Mouse (Mus musculus) liver, embryonic 15.5 days (tissue): ENCODE measurements around the gene Hhatl. TPM values are rescaled to one million over a fixed set of nuclear protein-coding genes. Genes with fewer than 3 reads are reported as not detected.

ENCODE experiments used
- ATAC-seq: fragments of 200-750 bp; cut with Nextera tagmentation; 2 replicates; pipeline ENCODE4 v1.8.0; 2017; ENCODE audit warnings: moderate number of reproducible peaks, mild to moderate bottlenecking, moderate library complexity; ENCODE audit not compliant: insufficient read depth
- H3K27ac ChIP-seq: fragments of 300-500 bp; sonication (generic); replicated peaks from 2 replicates; pipeline ENCODE4 v1.5.1; 2015; ENCODE audit warnings: mild to moderate bottlenecking, inconsistent platforms
- H3K27me3 ChIP-seq: fragments of 300-500 bp; sonication (generic); 2 replicates; pipeline ENCODE4 v1.6.1; 2015; ENCODE audit warnings: mild to moderate bottlenecking, inconsistent platforms
- H3K36me3 ChIP-seq: fragments of 300-500 bp; sonication (generic); replicated peaks from 2 replicates; pipeline ENCODE4 v1.6.1; 2015; ENCODE audit warnings: moderate library complexity, mild to moderate bottlenecking, inconsistent platforms
- H3K4me1 ChIP-seq: fragments of 300-500 bp; sonication (generic); replicated peaks from 2 replicates; pipeline ENCODE4 v1.6.1; 2015; ENCODE audit warnings: inconsistent platforms
- H3K4me2 ChIP-seq: fragments of 300-500 bp; sonication (generic); 2 replicates; pipeline ENCODE4 v1.6.1; 2015; ENCODE audit warnings: moderate library complexity, mild to moderate bottlenecking, inconsistent platforms
- H3K4me3 ChIP-seq: fragments of 300-500 bp; sonication (generic); replicated peaks from 2 replicates; pipeline ENCODE4 v1.5.1; 2015; ENCODE audit warnings: mild to moderate bottlenecking, inconsistent platforms
- H3K9ac ChIP-seq: fragments of 300-500 bp; sonication (generic); 2 replicates; pipeline ENCODE4 v1.6.1; 2015; ENCODE audit warnings: moderate library complexity, mild to moderate bottlenecking, inconsistent platforms
- H3K9me3 ChIP-seq: fragments of 300-500 bp; sonication (generic); replicated peaks from 2 replicates; pipeline ENCODE4 v1.6.1; 2016; ENCODE audit warnings: inconsistent platforms
- WGBS: fragments of 180-500 bp; shearing (Covaris S2); methylation state at CpG from one replicate; pipeline ENCODE4 v1.1.7; 2015; ENCODE audit warnings: mixed read lengths; ENCODE audit not compliant: insufficient replicate concordance; 5-methylcytosine and 5-hydroxymethylcytosine counted together
- polyA plus RNA-seq: library from polyadenylated mRNA; unstranded; fragments of >200 nt; fragmentation: Nextera tagmentation; extraction: Ambion mirVana; gene quantifications from 2 replicates; pipeline ENCODE4 v1.2.1, GENCODE M21; 2015

Hhatl gene
- polyA plus RNA-seq, 1 experiment from 2014 or later, result 0.18 TPM

GRCm38 (mm10) chr9:121802747-121803146 lies 10.4 kb upstream of the Hhatl start:
- no peak for ATAC-seq
- Histone ChIP-seq H3K4me2 (no peak overlapping the region), H3K36me3 (no peaks in the 10 kb centered on the region), H3K4me1 (peaks cover 12% of the 10 kb centered on the region; the same call in 1 of the 2 replicates), H3K4me3 (no peak overlapping the region), H3K9me3 (no peaks in the 10 kb centered on the region), H3K9ac (no peak overlapping the region), H3K27me3 (no peaks in the 10 kb centered on the region), H3K27ac (no peak overlapping the region)
- 31% methylated on average over 7 of the region's 7 CpGs for WGBS

- Histone ChIP-seq H3K4me2 (no peak overlapping the region), H3K27ac (no peak overlapping the region), H3K9me3 (no peaks in the 10 kb centered on the region), H3K27me3 (no peaks in the 10 kb centered on the region), H3K36me3 (no peaks in the 10 kb centered on the region), H3K9ac (no peak overlapping the region), H3K4me3 (no peak overlapping the region), H3K4me1 (peaks cover 12% of the 10 kb centered on the region; the same call in 1 of the 2 replicates)
- ATAC-seq, result 0 out of 2 replicates have a peak, but pooled peaks have one; percentile 29
- 46% methylated on average over 6 of the region's 6 CpGs for WGBS
Measured at GRCm38 (mm10) chr9:121798887-121799520, 6.7 kb upstream of the Hhatl start.

GRCm38 (mm10) chr9:121797722-121798121 lies 5.4 kb upstream of the Hhatl start:
- no peak overlapping the region for H3K4me3 ChIP-seq
- no peaks in the 10 kb centered on the region for H3K9me3 ChIP-seq
- 21% methylated on average over 12 of the region's 12 CpGs for WGBS
- no peaks in the 10 kb centered on the region; the same call in 1 of the 2 replicates for H3K27me3 ChIP-seq
- H3K4me2 ChIP-seq, result no peak overlapping the region
- no peak for ATAC-seq
- no peak overlapping the region for H3K9ac ChIP-seq
- no peak overlapping the region for H3K27ac ChIP-seq
- peaks cover 12% of the 10 kb centered on the region; the same call in 1 of the 2 replicates for H3K4me1 ChIP-seq
- no peaks in the 10 kb centered on the region for H3K36me3 ChIP-seq

- H3K27me3 ChIP-seq, result peaks cover 2% of the 10 kb centered on the region; the same call in 1 of the 2 replicates
- H3K9ac ChIP-seq, result no peak overlapping the region
- H3K27ac ChIP-seq, result no peak overlapping the region
- no peak overlapping the region for H3K4me2 ChIP-seq
- H3K4me3 ChIP-seq, result no peak overlapping the region
- no peaks in the 10 kb centered on the region for H3K9me3 ChIP-seq
- ATAC-seq, result no peak
- 33% methylated on average over 1 of the region's 1 CpGs for WGBS
- H3K36me3 ChIP-seq, result no peaks in the 10 kb centered on the region
- peaks cover 12% of the 10 kb centered on the region; the same call in 1 of the 2 replicates for H3K4me1 ChIP-seq
Measured at GRCm38 (mm10) chr9:121794972-121795539, 2.7 kb upstream of the Hhatl start.

GRCm38 (mm10) chr9:121791206-121791605 lies 1.1 kb downstream of the Hhatl start:
- Histone ChIP-seq H3K4me3 (no peak overlapping the region), H3K36me3 (no peaks in the 10 kb centered on the region), H3K9ac (no peak overlapping the region), H3K4me1 (no peaks in the 10 kb centered on the region), H3K27ac (no peak overlapping the region), H3K9me3 (no peaks in the 10 kb centered on the region), H3K27me3 (peaks cover 2% of the 10 kb centered on the region; the same call in 1 of the 2 replicates), H3K4me2 (no peak overlapping the region)
- ATAC-seq, result no peak
- 17% methylated on average over 5 of the region's 5 CpGs for WGBS

GRCm38 (mm10) chr9:121786359-121786758 lies 5.9 kb downstream of the Hhatl start:
- no peak for ATAC-seq
- no peak overlapping the region for H3K4me3 ChIP-seq
- no peaks in the 10 kb centered on the region for H3K4me1 ChIP-seq
- no peaks in the 10 kb centered on the region for H3K36me3 ChIP-seq
- 42% methylated on average over 2 of the region's 2 CpGs for WGBS
- H3K9ac ChIP-seq, result no peak overlapping the region
- no peaks in the 10 kb centered on the region for H3K9me3 ChIP-seq
- H3K27ac ChIP-seq, result no peak overlapping the region
- H3K27me3 ChIP-seq, result no peaks in the 10 kb centered on the region
- no peak overlapping the region for H3K4me2 ChIP-seq

- no peak for ATAC-seq
- H3K4me2 ChIP-seq, result no peak overlapping the region
- H3K9ac ChIP-seq, result no peak overlapping the region
- 52% methylated on average over 8 of the region's 8 CpGs for WGBS
- no peaks in the 10 kb centered on the region for H3K4me1 ChIP-seq
- no peaks in the 10 kb centered on the region for H3K9me3 ChIP-seq
- no peaks in the 10 kb centered on the region for H3K27me3 ChIP-seq
- no peak overlapping the region for H3K4me3 ChIP-seq
- H3K27ac ChIP-seq, result no peak overlapping the region
- H3K36me3 ChIP-seq, result no peaks in the 10 kb centered on the region
Measured at GRCm38 (mm10) chr9:121785261-121785660, 7.0 kb downstream of the Hhatl start.

- Histone ChIP-seq H3K36me3 (no peaks in the 10 kb centered on the region), H3K9me3 (no peaks in the 10 kb centered on the region), H3K4me1 (no peaks in the 10 kb centered on the region), H3K9ac (no peak overlapping the region), H3K27ac (no peak overlapping the region), H3K4me3 (no peak overlapping the region), H3K27me3 (no peaks in the 10 kb centered on the region), H3K4me2 (no peak overlapping the region)
- no peak for ATAC-seq
- WGBS, result 65% methylated on average over 12 of the region's 12 CpGs
Measured at GRCm38 (mm10) chr9:121784801-121785200, 7.5 kb downstream of the Hhatl start.

GRCm38 (mm10) chr9:121778066-121778624 lies 14.2 kb downstream of the Hhatl start:
- H3K9me3 ChIP-seq, result no peaks in the 10 kb centered on the region
- no peak overlapping the region for H3K27ac ChIP-seq
- no peaks in the 10 kb centered on the region for H3K4me1 ChIP-seq
- no peaks in the 10 kb centered on the region for H3K36me3 ChIP-seq
- no peak overlapping the region for H3K4me3 ChIP-seq
- no peak overlapping the region for H3K9ac ChIP-seq
- H3K27me3 ChIP-seq, result peaks cover 38% of the 10 kb centered on the region
- WGBS, result 13% methylated on average over 54 of the region's 54 CpGs
- ATAC-seq, result no peak
- peak overlapping the region; percentile 32 for H3K4me2 ChIP-seq

- no peak within 1 kb of the TSS for H3K9ac ChIP-seq
- no peak within 1 kb of the TSS for H3K27ac ChIP-seq
- ATAC-seq, result no peak
- no peaks in the 10 kb centered on the region for H3K9me3 ChIP-seq
- H3K4me3 ChIP-seq, result no peak within 1 kb of the TSS
- WGBS, result 16% methylated on average over 30 of the region's 30 CpGs
- peak within 1 kb of the TSS; percentile 32 for H3K4me2 ChIP-seq
- no peaks in the 10 kb centered on the region for H3K36me3 ChIP-seq
- H3K27me3 ChIP-seq, result peaks cover 38% of the 10 kb centered on the region
- H3K4me1 ChIP-seq, result no peaks in the 10 kb centered on the region
Measured at GRCm38 (mm10) chr9:121777484-121778065, 14.7 kb downstream of the Hhatl start, which contains the start of gene Klhl40. TSS of gene Klhl40 (plus strand) at chr9:121777607.

GRCm38 (mm10) chr9:121776511-121776910 lies 15.8 kb downstream of the Hhatl start:
- peaks cover 38% of the 10 kb centered on the region for H3K27me3 ChIP-seq
- no peak overlapping the region for H3K9ac ChIP-seq
- no peaks in the 10 kb centered on the region for H3K4me1 ChIP-seq
- H3K4me2 ChIP-seq, result no peak overlapping the region
- no peak for ATAC-seq
- H3K27ac ChIP-seq, result no peak overlapping the region
- 68% methylated on average over 7 of the region's 7 CpGs for WGBS
- no peaks in the 10 kb centered on the region for H3K36me3 ChIP-seq
- no peak overlapping the region for H3K4me3 ChIP-seq
- no peaks in the 10 kb centered on the region for H3K9me3 ChIP-seq
